Mouse (Mus musculus) olfactory bulb, adult 2 months (tissue): Measurements from ENCODE around the gene Nop58.

Source experiments
- CTCF ChIP-seq: fragments of 200-500 bp; IDR thresholded peaks from 2 replicates; pipeline ENCODE4 v1.5.1; 2012; ENCODE audit warnings: low read depth, mild to moderate bottlenecking, low read length, moderate library complexity; ENCODE audit not compliant: insufficient read depth
- POLR2A ChIP-seq: fragments of 200-500 bp; IDR thresholded peaks from 2 replicates; pipeline ENCODE4 v1.6.1; 2012; ENCODE audit warnings: mild to moderate bottlenecking, low read depth, low read length, moderate library complexity; ENCODE audit not compliant: insufficient read depth

DNA sequence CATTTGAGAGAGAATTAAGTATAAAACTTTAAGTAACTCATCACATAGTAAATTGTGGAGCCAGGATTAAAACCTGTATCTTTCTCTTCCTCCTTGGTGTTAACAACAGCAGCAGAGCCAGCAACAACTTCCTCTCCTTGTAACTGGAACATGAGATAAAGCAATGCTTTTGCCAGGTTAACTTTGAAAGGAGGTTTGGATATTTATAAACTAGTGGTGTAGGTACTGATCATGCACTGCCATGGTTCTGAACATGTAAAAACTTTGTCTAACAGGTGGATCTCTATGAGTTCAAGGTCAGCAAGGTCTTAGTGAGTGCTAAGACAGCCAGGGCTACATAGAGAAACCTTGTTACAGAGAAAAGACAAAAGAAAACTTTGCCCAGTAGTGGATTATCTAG lies 81.9 kb downstream of the Nop58 start:
- no peak for TF ChIP-seq POLR2A
- no peak for TF ChIP-seq CTCF
